Mouse (Mus musculus): Measurements from ENCODE around the gene Grpr. TPM values are rescaled to one million over a fixed set of nuclear protein-coding genes. Genes with fewer than 3 reads are reported as not detected.
A peak's percentile ranks its signal among the peaks of the same experiment; 100 is the strongest.

Gene Grpr
- 1 to 10 TPM; 1.7 to 2.3 TPM for total RNA-seq (2021)

DNA sequence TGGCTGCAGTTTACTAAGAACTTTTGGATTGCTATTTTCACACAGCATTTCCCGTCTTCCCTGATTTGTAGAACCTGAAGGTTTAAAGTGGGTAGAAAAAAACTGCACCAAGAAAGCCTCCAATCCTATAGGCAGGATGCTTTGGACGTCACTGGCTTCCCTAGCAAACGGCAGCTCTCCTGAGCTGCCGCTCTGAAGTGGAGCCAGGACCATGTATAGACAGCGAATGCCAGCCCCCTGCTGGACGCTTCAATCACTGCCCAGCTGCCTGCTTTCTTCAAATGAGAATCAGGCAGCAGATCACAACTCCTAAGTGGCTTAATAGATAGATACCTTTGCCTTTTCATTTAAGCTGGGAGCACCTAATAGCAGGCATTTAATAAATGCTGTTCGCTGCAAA, at the start of gene Grpr:
TSS of gene Grpr (minus strand) at position 12 of the 400 bp plus-strand sequence.
- intact Hi-C loops (cut with DNase I), result no loop called here
- DNase-seq, result peak; percentile 58

- DNase-seq, result no peak
- intact Hi-C loops (cut with DNase I), result no loop called here
Measured at GRCm38 (mm10) chrX:163560521-163560920, 11.0 kb upstream of the Grpr start.

DNA sequence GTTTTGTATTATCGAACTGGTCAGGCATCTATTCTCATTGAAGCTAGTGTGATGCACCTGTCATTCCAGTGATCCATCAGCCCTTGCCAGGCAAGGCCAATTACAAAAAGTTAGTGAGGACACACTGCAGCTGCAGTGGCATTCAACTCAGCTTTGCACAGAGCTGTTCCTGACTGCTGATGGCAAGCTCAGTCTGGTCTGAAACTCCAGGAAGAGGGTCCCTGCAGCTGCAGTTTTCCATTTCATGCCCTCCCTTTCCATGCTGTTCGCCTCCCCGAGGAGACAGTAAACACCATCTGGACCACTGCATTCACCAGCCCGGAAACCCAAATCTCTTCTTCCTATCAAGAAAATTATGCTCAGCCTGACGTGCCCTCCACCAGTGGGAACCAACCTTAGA, 2.4 kb downstream of the Grpr start:
- intact Hi-C loops (cut with DNase I), result no loop called here
- no peak for DNase-seq

- no peak for DNase-seq
- intact Hi-C loops (cut with DNase I), result no loop called here
Measured at GRCm38 (mm10) chrX:163532836-163533235, 16.6 kb downstream of the Grpr start.

DNA sequence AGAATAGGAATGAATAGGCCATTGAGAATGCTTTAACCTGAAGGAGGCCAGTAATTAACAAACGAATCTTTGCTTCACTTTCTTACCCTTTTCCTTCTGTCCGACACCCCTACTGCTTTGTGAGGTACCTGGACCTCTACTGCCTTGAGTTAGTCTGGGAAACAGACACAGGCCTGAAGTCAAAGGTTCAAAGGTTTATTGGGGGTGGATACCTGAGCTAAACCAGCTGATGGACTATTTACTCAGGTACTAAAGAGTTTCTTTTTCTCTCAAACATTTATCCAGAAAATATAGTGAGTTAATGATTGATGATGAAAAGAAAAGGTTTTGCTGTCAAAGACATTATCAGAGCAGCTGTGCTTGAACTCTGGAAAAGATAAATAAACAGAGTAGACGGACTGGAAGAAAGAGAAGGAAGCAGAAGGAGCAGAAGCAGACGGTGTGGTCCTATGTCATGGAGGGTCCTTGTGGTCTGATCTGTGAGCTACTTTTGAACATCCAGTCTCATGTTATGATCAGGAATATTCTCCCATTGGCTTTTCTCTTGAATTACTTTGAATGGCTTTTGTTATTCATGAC, 30.4 kb downstream of the Grpr start:
- intact Hi-C loops (cut with DNase I), result no loop called here
- no peak for DNase-seq

- intact Hi-C loops (cut with DNase I), result no loop called here
- DNase-seq, result no peak
Measured at GRCm38 (mm10) chrX:163511766-163512165, 37.7 kb downstream of the Grpr start.

DNA sequence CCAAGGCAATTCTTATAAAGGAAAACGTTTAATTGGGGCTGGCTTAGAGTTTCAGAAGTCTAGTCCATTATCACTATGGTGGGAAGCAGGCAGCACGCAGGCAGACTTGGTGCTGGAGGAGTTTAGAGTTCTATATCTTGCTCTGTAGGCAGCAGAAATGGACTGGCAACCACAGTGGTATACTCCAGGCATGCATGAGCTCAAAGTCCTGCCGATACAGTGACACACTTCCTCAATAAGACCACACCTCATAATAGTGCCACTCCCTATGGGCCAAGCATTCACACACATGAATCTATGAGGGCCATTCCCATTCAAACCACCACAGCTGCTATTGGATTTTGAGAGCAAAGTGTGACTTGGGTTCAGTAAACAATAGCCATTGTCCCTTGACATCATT, 47.4 kb downstream of the Grpr start:
- intact Hi-C loops (cut with DNase I), result no loop called here
- DNase-seq, result no peak

Other genes with a start within 250 kb of the Grpr start
- gene Rnf138rt1, start 211.7 kb upstream of the Grpr start, total RNA-seq (2021), result 1 to 10 TPM; 2.3 to 2.6 TPM